Mouse (Mus musculus): Measurements from ENCODE around the gene Nomo1.

Nomo1 gene

GRCm38 (mm10) chr7:46033109-46033869 is at the start of gene Nomo1:
Gene Nomo1, plus strand, starts transcription at chr7:46033698.
- DNase-seq (ENCODE audit: low spot score): peak; percentile 95

- no peak for DNase-seq (ENCODE audit: low spot score)
Observed at GRCm38 (mm10) chr7:45986893-45987292, 46.6 kb upstream of the Nomo1 start.

DNA sequence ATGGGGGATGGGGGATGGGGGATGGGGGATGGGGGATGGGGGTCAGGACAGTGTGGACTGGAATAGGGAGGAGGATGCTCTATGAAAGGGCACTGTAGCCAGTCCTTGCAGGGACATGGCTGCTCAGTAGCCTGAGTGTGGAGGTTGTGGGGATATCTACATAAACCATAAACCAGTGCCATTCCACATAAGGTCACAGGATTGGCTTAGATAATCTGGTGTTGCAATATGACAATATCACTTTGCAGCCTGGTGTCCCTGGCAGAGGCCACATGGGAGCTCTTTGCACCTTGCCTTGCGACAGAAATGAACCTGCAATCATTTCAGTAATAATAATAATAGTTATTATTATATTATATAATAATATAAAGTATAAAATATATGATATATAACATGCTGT is 45.2 kb upstream of the Nomo1 start:
- DNase-seq (ENCODE audit: low spot score): no peak

DNA sequence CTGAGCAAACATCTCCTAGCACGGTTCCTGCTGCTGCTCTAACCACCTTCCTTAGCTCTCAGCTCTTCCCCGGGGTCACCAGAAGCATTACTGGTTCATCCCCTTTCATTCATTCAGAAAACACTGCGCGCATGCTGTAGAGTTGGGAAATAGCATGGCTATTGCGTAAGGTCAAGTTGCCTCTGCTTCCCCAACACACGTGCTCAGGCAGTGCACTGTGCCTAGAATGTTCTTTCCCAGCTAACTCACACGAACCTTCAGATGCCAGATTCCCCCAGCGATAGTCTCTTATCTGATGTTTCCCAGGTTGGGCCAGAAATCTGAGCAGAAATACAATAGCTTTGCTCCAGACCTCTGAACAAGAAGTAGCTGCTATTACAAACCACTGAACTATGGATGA is 41.0 kb upstream of the Nomo1 start:
- DNase-seq (ENCODE audit: low spot score): no peak

- DNase-seq (ENCODE audit: low spot score): no peak
Observed at GRCm38 (mm10) chr7:46000577-46000976, 32.9 kb upstream of the Nomo1 start.

- no peak for DNase-seq (ENCODE audit: low spot score)
Observed at GRCm38 (mm10) chr7:46002748-46003147, 30.8 kb upstream of the Nomo1 start.

DNA sequence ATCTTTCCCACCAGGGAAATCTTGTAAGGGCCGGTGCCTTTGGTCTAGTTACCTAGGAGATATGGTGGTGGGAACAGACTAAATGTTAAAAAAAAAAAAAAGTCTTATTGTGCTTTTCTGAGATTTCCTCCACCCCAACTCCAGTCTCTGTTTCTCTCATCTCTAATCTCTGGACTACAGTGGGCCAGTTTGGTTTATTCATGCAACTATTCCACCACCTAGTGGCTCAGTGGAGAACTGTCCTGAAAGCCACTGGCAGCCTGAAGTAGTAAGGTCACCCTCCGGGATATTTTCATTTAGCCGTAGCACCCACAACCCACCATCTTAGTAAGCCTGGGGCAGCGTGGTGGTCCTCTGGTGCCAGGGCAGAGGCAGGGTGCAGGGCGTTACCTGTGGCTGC is 23.9 kb upstream of the Nomo1 start:
- peak; percentile 86 for DNase-seq (ENCODE audit: low spot score)

GRCm38 (mm10) chr7:46012121-46012520 is 21.4 kb upstream of the Nomo1 start:
- DNase-seq (ENCODE audit: low spot score): no peak

DNA sequence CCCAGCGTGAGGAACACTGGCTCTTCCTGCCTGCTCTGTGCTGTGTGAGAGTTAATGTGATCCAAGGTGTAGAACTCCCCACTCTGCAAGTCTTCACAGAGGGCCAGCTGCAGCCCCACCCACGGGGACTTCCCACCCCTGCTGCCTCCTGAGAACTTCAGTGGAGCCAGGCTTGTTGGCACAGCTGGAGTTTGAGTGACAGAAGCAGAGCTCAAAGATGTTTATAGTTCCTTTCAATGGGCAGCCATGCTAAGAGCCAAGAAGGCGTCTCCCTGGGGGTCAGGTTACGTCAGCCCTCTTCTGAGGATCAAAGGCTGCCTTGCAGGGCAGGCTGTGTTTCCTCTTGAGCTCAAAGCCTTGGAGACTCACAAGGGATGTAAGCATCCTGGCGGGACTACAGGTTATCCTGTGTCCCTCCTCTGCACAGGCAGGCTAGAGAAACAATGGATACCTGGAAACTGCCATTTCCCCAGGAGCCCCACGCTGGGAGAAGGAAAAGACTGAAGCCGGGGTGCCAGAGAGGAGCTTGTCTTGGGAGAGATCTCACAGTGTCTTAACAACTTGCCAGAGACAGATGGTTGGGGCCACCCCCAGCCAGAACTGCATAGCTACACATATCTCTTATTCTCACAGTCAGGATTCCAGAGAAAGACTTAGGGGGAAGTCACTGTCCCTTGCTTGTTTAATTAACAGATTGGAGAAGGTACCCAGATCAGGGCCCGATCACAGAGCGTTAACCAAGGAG is 20.1 kb upstream of the Nomo1 start:
- peak; percentile 80 for DNase-seq (ENCODE audit: low spot score)

DNA sequence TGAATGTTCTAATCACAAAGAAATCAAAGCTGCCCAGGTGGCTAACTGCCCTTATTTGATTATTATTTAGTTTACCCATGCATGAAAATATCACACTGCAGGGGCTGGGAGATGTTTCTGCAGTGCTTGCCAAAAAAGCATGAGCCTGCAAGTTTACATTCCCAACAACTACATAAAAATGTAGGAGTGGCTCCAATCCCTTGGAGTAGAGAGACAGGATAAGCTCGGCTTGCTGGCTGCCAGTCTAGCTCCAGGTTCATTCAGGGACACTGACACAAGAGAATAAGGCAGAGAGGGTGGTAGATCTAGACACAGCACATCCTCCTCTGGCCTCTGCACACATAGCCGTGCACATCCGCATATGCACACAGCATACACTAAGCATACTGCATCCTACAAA is 13.9 kb upstream of the Nomo1 start:
- no peak for DNase-seq (ENCODE audit: low spot score)

DNA sequence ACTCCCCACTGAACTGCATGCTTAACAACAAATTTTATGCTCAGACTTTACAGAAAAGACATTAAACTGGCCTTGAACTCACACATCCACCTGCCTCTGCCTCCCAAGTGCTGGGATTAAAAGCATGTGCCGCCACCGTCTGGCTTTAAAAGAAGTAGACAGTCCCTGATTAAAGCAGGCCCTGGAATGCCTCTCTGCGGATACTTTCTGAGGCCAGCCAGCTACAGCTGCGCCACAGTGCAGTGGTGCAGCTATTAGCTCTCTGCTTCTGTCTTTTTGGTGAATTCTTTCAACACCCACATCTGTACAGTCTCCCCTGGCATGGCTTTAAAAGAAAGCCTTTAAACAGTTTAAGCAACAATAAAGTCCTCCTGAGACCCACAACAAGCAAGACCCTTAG is 11.5 kb upstream of the Nomo1 start:
- DNase-seq (ENCODE audit: low spot score): peak; percentile 39

- no peak for DNase-seq (ENCODE audit: low spot score)
Observed at GRCm38 (mm10) chr7:46025436-46025835, 8.1 kb upstream of the Nomo1 start.

DNA sequence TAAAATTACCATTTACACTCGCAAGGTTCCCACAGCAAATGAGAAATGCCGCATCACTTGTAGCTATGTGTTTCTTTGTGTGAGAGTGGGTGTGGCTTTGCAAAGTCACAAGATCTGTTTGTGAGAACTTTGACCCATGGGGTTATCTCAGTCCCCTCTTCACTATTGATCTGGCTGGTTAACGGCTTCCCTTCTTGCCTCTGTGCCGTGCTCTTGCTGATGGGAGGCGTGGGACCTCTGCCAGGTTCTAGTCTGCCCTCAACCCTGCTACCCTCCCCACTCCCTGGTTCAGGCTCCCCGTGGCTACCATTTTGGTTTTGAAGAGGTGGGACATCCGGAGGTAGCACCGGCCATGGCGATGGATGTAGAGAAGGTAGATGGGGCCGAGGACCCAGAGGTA is 4.8 kb upstream of the Nomo1 start:
- DNase-seq (ENCODE audit: low spot score): no peak

DNA sequence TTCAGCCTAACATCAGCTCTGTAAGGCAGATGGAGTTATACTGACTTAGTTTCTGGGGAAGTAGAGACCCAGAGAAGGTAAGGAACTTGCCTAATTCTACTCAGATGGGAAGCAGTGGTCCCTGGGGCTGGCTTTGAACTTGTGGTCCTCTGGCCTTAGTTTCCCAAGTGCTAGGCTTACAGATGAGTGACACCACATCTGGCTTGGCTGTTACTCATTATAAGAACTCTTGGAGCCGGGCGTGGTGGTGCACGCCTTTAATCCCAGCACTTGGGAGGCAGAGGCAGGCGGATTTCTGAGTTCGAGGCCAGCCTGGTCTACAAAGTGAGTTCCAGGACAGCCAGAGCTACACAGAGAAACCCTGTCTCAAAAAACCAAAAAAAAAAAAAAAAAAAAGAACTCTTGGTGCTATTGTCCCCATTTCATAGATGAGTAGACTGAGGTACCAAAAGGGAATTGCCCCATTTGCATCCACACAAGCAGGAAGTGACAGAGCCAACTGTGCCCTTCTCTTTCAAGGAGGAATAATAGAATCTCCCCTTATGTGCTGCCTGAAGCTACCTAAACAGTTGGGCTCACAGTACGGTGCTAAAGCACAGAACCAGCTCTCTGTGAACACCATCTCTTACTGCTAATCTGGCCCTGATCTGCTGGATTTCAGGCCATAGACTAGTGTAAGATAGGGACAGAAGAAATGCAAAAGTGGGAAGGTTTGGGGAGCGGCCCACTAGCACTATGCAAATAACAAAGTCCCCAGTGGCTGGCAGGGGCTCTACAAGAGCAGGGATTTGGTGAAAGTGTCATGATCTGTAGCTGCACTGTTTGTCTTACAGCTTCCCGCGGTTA is 4.0 kb upstream of the Nomo1 start:
- no peak for DNase-seq (ENCODE audit: low spot score)

DNA sequence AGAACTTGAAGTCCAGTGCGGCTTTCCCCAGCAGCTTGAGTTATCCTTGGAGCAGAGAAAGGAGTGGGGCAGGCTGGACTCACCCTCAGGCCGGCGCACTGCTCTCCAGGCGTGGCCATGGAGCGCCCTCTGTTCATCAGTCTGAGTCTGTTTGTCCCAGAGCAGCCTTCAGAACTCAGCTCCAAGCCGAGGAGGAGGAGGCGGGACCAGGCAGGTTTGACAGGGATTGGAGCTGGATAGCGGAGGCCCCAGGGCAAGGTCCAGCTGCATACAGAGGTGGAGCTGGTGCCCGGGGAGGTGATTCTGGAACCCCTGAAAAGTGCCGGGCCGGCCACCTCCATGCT is 3.4 kb upstream of the Nomo1 start, which contains the start of gene Abcc6:
Gene Abcc6 (minus strand): TSS at position 158 of the 344 bp plus-strand sequence.
- peak; percentile 45 for DNase-seq (ENCODE audit: low spot score)

- no peak for DNase-seq (ENCODE audit: low spot score)
Observed at GRCm38 (mm10) chr7:46031075-46031474, 2.4 kb upstream of the Nomo1 start.

DNA sequence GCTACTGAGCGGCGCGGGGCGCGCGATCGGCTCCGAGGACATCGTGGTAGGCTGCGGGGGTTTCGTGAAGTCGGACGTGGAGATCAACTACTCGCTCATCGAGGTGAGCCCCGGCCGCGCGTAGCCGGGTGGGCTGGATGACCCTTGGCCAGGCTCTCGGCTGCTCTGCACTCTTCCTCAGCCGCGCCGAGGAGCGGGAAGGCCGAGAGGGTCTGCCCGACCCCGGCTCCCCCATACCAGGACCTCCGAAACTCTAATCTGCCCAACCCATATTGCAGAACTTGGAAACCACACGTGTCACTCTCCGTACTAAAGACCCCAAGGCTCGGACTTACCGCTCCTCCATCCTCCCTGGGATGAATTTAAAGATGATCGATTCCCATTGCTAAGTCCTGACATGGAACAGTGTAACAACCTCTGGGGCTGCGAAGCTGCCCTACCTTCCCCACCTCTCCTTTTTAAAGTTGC is 406 bp downstream of the Nomo1 start:
- DNase-seq (ENCODE audit: low spot score): no peak

GRCm38 (mm10) chr7:46034991-46035390 is 1.5 kb downstream of the Nomo1 start:
- DNase-seq (ENCODE audit: low spot score): no peak

DNA sequence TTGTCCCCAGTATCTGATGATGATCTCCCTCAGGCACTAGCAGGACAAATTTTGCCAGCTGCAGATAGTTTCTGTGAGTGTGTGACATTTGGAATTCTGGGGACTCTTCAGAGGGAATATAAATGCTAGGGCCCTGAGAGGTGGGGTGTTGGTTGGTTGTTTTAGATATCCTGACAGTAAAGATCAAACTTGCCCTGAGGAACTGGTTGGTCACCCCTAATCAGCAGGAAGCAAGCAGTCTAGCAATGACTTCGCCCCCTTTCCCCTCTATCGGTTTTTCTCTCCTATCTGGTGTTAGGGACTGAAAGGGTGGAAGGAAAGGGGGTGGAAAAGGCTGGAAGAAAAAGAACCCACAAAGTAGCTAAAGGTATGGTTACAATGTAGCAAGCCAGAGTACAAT is 2.0 kb downstream of the Nomo1 start:
- no peak for DNase-seq (ENCODE audit: low spot score)

DNA sequence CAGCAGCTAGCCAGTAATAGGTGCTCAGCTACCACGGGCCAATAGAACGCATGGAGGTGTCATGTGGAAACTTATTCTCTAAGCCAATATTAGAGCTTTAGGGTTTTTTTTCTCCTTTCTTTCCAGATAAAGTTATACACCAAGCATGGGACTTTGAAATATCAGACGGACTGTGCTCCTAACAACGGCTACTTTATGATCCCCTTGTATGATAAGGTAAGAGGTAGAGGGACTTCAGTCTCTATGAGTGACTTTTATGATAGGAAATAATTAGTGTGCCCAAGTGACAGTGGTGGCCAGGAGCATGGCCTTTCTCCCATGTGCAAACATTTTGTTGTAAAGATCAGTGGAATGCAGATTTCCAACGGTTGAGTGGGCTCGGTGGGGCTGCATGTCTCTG is 3.9 kb downstream of the Nomo1 start:
- DNase-seq (ENCODE audit: low spot score): no peak

GRCm38 (mm10) chr7:46039873-46040272 is 6.4 kb downstream of the Nomo1 start:
- no peak for DNase-seq (ENCODE audit: low spot score)

- no peak for DNase-seq (ENCODE audit: low spot score)
Observed at GRCm38 (mm10) chr7:46044106-46044505, 10.6 kb downstream of the Nomo1 start.

DNA sequence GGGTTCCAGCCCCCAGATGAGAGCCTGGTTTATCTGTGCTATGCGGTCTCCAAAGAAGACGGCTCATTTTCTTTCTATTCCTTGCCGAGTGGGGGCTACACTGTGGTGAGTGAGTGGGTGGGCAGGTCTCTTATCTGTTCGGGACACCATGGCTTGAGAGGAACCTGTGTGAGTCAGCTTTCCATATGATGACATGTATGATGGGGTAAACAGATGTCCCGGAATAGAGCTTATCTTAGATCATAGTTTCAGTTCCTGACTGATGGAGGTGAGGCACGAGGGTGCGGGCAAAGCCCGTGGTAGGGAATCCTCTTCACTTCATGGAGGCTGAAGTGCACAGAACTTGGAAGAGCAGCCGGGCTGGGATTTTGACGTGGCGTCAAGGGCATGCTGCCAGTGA is 12.4 kb downstream of the Nomo1 start:
- no peak for DNase-seq (ENCODE audit: low spot score)

Data from embryo, embryonic 10.5 days (tissue).